8 mouse cellular contexts compared by ENCODE assay signal in the genomic region with DNA sequence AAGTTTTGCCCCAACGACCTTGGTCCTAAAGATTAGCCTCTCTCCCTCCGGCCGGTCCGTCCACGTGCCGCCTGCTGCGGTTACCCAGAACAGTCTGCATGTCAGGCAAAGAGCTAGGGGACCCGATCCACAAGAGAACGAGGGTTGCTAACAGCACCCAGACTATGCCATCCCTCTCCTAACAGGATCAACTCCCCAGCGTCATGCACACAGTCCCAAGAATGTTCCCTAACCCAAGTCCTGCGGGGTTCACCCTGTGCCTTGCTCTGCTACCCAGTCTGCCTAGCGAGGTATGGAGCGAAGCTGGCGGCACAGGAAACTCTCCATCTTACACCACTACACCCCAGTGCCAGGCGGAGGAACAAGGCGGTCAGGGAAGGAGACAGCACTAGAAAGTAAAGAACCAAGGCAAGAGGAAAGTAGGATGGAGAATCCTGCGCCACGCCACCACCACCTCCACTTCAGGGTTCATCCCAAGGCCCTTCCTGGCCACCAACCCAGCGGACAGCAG. TPM values are rescaled to one million over a fixed set of nuclear protein-coding genes. Genes with fewer than 3 reads are reported as not detected.
DNase-seq lines count a peak whose midpoint lies in the region; ATAC-seq and TF ChIP-seq lines count a peak whose summit lies in the region.

No protein-coding gene starts in this region.

- WGBS in embryonic facial prominence, embryonic 13.5 days: under 1% methylated on average over 19 of the region's 19 CpGs
- WGBS in hindbrain, postnatal 0 days: under 1% methylated on average over 19 of the region's 19 CpGs
- under 1% methylated on average over 19 of the region's 19 CpGs for WGBS in stomach, embryonic 14.5 days

- ATAC-seq in embryonic facial prominence, embryonic 13.5 days (ENCODE audit: insufficient number of reproducible peaks, insufficient read depth, low FRiP score, low TSS enrichment, low read depth): peak; percentile 48
- ATAC-seq in hindbrain, postnatal 0 days: peak; percentile 63
- ATAC-seq in stomach, embryonic 14.5 days (ENCODE audit: insufficient number of reproducible peaks, insufficient read depth, low FRiP score, low read depth): peak; percentile 50

- H3K27ac ChIP-seq in embryonic facial prominence, embryonic 13.5 days: peak overlapping the region; percentile 96
- peak overlapping the region; percentile 93 for H3K27ac ChIP-seq in hindbrain, postnatal 0 days
- H3K27ac ChIP-seq in stomach, embryonic 14.5 days (ENCODE audit: low read length): peak overlapping the region; percentile 90

- H3K9ac ChIP-seq in embryonic facial prominence, embryonic 13.5 days: peak overlapping the region; percentile 95
- peak overlapping the region; percentile 86 for H3K9ac ChIP-seq in hindbrain, postnatal 0 days (replicated peaks; ENCODE audit: low read length)
- peak overlapping the region; percentile 91 for H3K9ac ChIP-seq in stomach, embryonic 14.5 days (replicated peaks; ENCODE audit: low read depth, low read length)

- H3K4me3 ChIP-seq in embryonic facial prominence, embryonic 13.5 days: peak overlapping the region; percentile 88
- peak overlapping the region; percentile 91 for H3K4me3 ChIP-seq in hindbrain, postnatal 0 days (ENCODE audit: low read length)
- peak overlapping the region; percentile 86 for H3K4me3 ChIP-seq in stomach, embryonic 14.5 days (ENCODE audit: low read depth, low read length)

- peak overlapping the region; percentile 81 for H3K4me2 ChIP-seq in embryonic facial prominence, embryonic 13.5 days
- H3K4me2 ChIP-seq in hindbrain, postnatal 0 days (ENCODE audit: low read depth, low read length): peak overlapping the region; percentile 99
- H3K4me2 ChIP-seq in stomach, embryonic 14.5 days (replicated peaks; ENCODE audit: low read depth, low read length): peak overlapping the region; percentile 59

- TF ChIP-seq CTCF in hindbrain, postnatal 0 days (IDR thresholded peaks at IDR 0.05; ENCODE audit: low read depth): no peak

- intact Hi-C loops in left cerebral cortex, postnatal 4 days (cut with DNase I): no loop called here

- H3K9me3 ChIP-seq in embryonic facial prominence, embryonic 13.5 days: no peaks in the 10 kb centered on the region
- H3K9me3 ChIP-seq in hindbrain, postnatal 0 days (ENCODE audit: low read length): no peaks in the 10 kb centered on the region
- no peaks in the 10 kb centered on the region for H3K9me3 ChIP-seq in stomach, embryonic 14.5 days (ENCODE audit: control insufficient read depth, low read depth, low read length)

- H3K36me3 ChIP-seq in embryonic facial prominence, embryonic 13.5 days: no peaks in the 10 kb centered on the region
- no peaks in the 10 kb centered on the region for H3K36me3 ChIP-seq in hindbrain, postnatal 0 days (ENCODE audit: insufficient read depth, low read length)
- no peaks in the 10 kb centered on the region for H3K36me3 ChIP-seq in stomach, embryonic 14.5 days (ENCODE audit: control insufficient read depth, insufficient read depth, low read length)

- peaks cover 19% of the 10 kb centered on the region for H3K4me1 ChIP-seq in embryonic facial prominence, embryonic 13.5 days
- H3K4me1 ChIP-seq in hindbrain, postnatal 0 days (ENCODE audit: insufficient read depth, low read length): peaks cover 11% of the 10 kb centered on the region; the same call in 1 of the 2 replicates
- peaks cover 6% of the 10 kb centered on the region; the same call in 1 of the 2 replicates for H3K4me1 ChIP-seq in stomach, embryonic 14.5 days (ENCODE audit: control insufficient read depth, insufficient read depth, low read length)

- no peaks in the 10 kb centered on the region for H3K27me3 ChIP-seq in embryonic facial prominence, embryonic 13.5 days
- no peaks in the 10 kb centered on the region for H3K27me3 ChIP-seq in hindbrain, postnatal 0 days (ENCODE audit: insufficient read depth, low read length)
- no peaks in the 10 kb centered on the region for H3K27me3 ChIP-seq in stomach, embryonic 14.5 days (ENCODE audit: control insufficient read depth, insufficient read depth, low read length)

- DNase-seq in left cerebral cortex, postnatal 4 days: peak; percentile 16
- DNase-seq in left cerebral cortex, adult 11 months (ENCODE audit: low spot score): no peak
- DNase-seq in R1 (ENCODE audit: low read depth, low spot score): peak; percentile 66
- peak; percentile 5 for DNase-seq in hindbrain, postnatal 0 days (ENCODE audit: low spot score)
- DNase-seq in lung, postnatal 10 days: peak; percentile 22
- DNase-seq in thymus, postnatal 14 days: no peak

RNA-seq across cellular contexts. Expression of a gene that starts 0.9 kb away (rescaled TPM):
- total RNA-seq in left cerebral cortex, postnatal 4 days (2021): 10 to 100 TPM; 18.5 to 20.1 TPM
- 24.4 and 26.0 TPM in 2 replicates for polyA plus RNA-seq in embryonic facial prominence, embryonic 13.5 days (2015; fragmentation: Nextera tagmentation; extraction: Ambion mirVana)
- 10.1 and 13.3 TPM in 2 replicates for total RNA-seq in hindbrain, postnatal 0 days (2014; rRNA removed)
- 11.9 and 12.4 TPM in 2 replicates for polyA plus RNA-seq in hindbrain, postnatal 0 days (2015; fragmentation: Nextera tagmentation; extraction: Ambion mirVana)
- polyA plus RNA-seq in stomach, embryonic 14.5 days (2014; fragmentation: Nextera tagmentation; extraction: Ambion mirVana): 36.1 and 36.2 TPM in 2 replicates

Comparison
In these comparisons a context has a peak if more than half of its experiments do, and no peak if none do; other contexts are left out.
1. DNase-seq: peak in left cerebral cortex, postnatal 4 days (single experiment), R1 (single experiment), hindbrain, postnatal 0 days (single experiment) and lung, postnatal 10 days (single experiment); none in left cerebral cortex, adult 11 months (single experiment) and thymus, postnatal 14 days (single experiment).
2. Peak in every context shown above with its lines, with median percentiles within 50 percentile points of each other: ATAC-seq, H3K27ac ChIP-seq, H3K4me2 ChIP-seq, H3K4me3 ChIP-seq and H3K9ac ChIP-seq.